In genomic region chr1:93832754-93833360, GRCm38 (mm10) we compare ENCODE assay signal across 11 mouse cellular contexts. TPM values are rescaled to one million over a fixed set of nuclear protein-coding genes. Genes with fewer than 3 reads are reported as not detected.
A peak's percentile ranks its signal among the peaks of the same experiment; 100 is the strongest.
DNase-seq lines count a peak whose midpoint lies in the region; ATAC-seq and TF ChIP-seq lines count a peak whose summit lies in the region.
"Not testable (repeated sequence)": the region's sequence is repeated elsewhere in the genome, so short reads cannot be mapped to it uniquely, and the experiment has no call there.
"Had no signal": no experiment of that assay in that cellular context is flagged by ENCODE, and none has a peak within 500 bp of the region (broad histone marks: within the 10 kb centered on the region; RNA-seq: fewer than 3 reads in every experiment).

No protein-coding gene starts in this region.

- not testable (repeated sequence) for H3K9ac ChIP-seq in forebrain, embryonic 13.5 days; heart, embryonic 15.5 days; intestine, embryonic 16.5 days (ENCODE audit: low read depth, low read length); liver, embryonic 12.5 days; midbrain, postnatal 0 days (replicated peaks; ENCODE audit: low read length, poor library complexity, severe bottlenecking)

- TF ChIP-seq CTCF in midbrain, postnatal 0 days (IDR thresholded peaks at IDR 0.05) = peak; percentile 44

- peak; percentile 61 for ATAC-seq in cerebellum, adult (ENCODE audit: insufficient number of reproducible peaks, low FRiP score, low TSS enrichment)
- peak; percentile 50 for ATAC-seq in forebrain, embryonic 13.5 days
- 0 out of 2 replicates have a peak, but pooled peaks have one; percentile 35 for ATAC-seq in heart, embryonic 15.5 days (replicated peaks; ENCODE audit: insufficient number of reproducible peaks, insufficient read depth, low FRiP score, low read depth)
- peak; percentile 47; the same call in 1 of the 2 replicates for ATAC-seq in intestine, embryonic 16.5 days
- ATAC-seq in liver, embryonic 12.5 days = 0 out of 2 replicates have a peak, but pooled peaks have one; percentile 42
- not testable (repeated sequence) for ATAC-seq in midbrain, postnatal 0 days (ENCODE audit: low FRiP score)

- peaks cover 21% of the 10 kb centered on the region for H3K36me3 ChIP-seq in forebrain, embryonic 13.5 days (ENCODE audit: poor library complexity, severe bottlenecking)
- not testable (repeated sequence) for H3K36me3 ChIP-seq in heart, embryonic 15.5 days; intestine, embryonic 16.5 days (ENCODE audit: control insufficient read depth, insufficient read depth, low read length); midbrain, postnatal 0 days (ENCODE audit: insufficient read depth, low read length)
- peaks cover 25% of the 10 kb centered on the region for H3K36me3 ChIP-seq in liver, embryonic 12.5 days

- not testable (repeated sequence) for H3K27ac ChIP-seq in forebrain, embryonic 13.5 days; heart, embryonic 15.5 days; intestine, embryonic 16.5 days (ENCODE audit: low read length); liver, embryonic 12.5 days; midbrain, postnatal 0 days (ENCODE audit: low read depth, low read length)

- not testable (repeated sequence) for H3K4me1 ChIP-seq in forebrain, embryonic 13.5 days; heart, embryonic 15.5 days (replicated peaks); intestine, embryonic 16.5 days (ENCODE audit: control insufficient read depth, insufficient read depth, low read length); liver, embryonic 12.5 days; midbrain, postnatal 0 days (ENCODE audit: insufficient read depth, low read length)

- H3K27me3 ChIP-seq in forebrain, embryonic 13.5 days; heart, embryonic 15.5 days; intestine, embryonic 16.5 days (replicated peaks; ENCODE audit: control insufficient read depth, insufficient read depth, low read length); liver, embryonic 12.5 days (replicated peaks); midbrain, postnatal 0 days (ENCODE audit: insufficient read depth, low read length): not testable (repeated sequence)

- H3K4me3 ChIP-seq in forebrain, embryonic 13.5 days; heart, embryonic 15.5 days; intestine, embryonic 16.5 days (ENCODE audit: low read length); liver, embryonic 12.5 days; midbrain, postnatal 0 days (ENCODE audit: low read depth, low read length): not testable (repeated sequence)

- WGBS in forebrain, embryonic 13.5 days = 53% methylated on average over 3 of the region's 4 CpGs
- WGBS in heart, embryonic 15.5 days = 68% methylated on average over 2 of the region's 4 CpGs
- WGBS in intestine, embryonic 16.5 days = 81% methylated on average over 1 of the region's 4 CpGs
- WGBS in liver, embryonic 12.5 days (ENCODE audit: insufficient replicate concordance) = 67% methylated on average over 2 of the region's 4 CpGs
- WGBS in midbrain, postnatal 0 days = 79% methylated on average over 2 of the region's 4 CpGs

- peak; percentile 4 for DNase-seq in MN1 (ENCODE audit: low spot score)
- DNase-seq in midbrain, postnatal 0 days (ENCODE audit: low spot score) = not testable (repeated sequence)
- DNase-seq in testis, postnatal 14 days (ENCODE audit: low spot score) = peak; percentile 81

- not testable (repeated sequence) for H3K9me3 ChIP-seq in forebrain, embryonic 13.5 days (replicated peaks); heart, embryonic 15.5 days (replicated peaks); intestine, embryonic 16.5 days (ENCODE audit: control insufficient read depth, low read length); liver, embryonic 12.5 days (replicated peaks); midbrain, postnatal 0 days (ENCODE audit: low read length)

- not testable (repeated sequence) for H3K4me2 ChIP-seq in forebrain, embryonic 13.5 days; heart, embryonic 15.5 days; intestine, embryonic 16.5 days (ENCODE audit: low read depth, low read length); liver, embryonic 12.5 days; midbrain, postnatal 0 days (ENCODE audit: low read depth, low read length, poor library complexity, severe bottlenecking)

RNA-seq across cellular contexts. Expression of gene D2hgdh, which starts 8.1 kb away (rescaled TPM):
- 14.7 and 15.0 TPM in 2 replicates for polyA plus RNA-seq in forebrain, embryonic 13.5 days (2015; fragmentation: Nextera tagmentation; extraction: Ambion mirVana)
- 15.4 and 18.5 TPM in 2 replicates for polyA plus RNA-seq in heart, embryonic 15.5 days (2015; fragmentation: Nextera tagmentation; extraction: Ambion mirVana)
- polyA plus RNA-seq in intestine, embryonic 16.5 days (2015; fragmentation: Nextera tagmentation; extraction: Ambion mirVana) = 15.8 and 16.9 TPM in 2 replicates
- polyA plus RNA-seq in liver, embryonic 12.5 days (2016; fragmentation: Nextera tagmentation; extraction: Ambion mirVana) = 7.6 and 8.0 TPM in 2 replicates
- total RNA-seq in midbrain, postnatal 0 days (2014; rRNA removed) = 10.6 and 20.0 TPM in 2 replicates
- polyA plus RNA-seq in midbrain, postnatal 0 days (2015; fragmentation: Nextera tagmentation; extraction: Ambion mirVana) = 8.6 and 10.3 TPM in 2 replicates

RNA-seq across cellular contexts. Expression of gene Gal3st2, which starts 28.2 kb away (rescaled TPM):
- not detected in 2 replicates for polyA plus RNA-seq in forebrain, embryonic 13.5 days (2015; fragmentation: Nextera tagmentation; extraction: Ambion mirVana)
- 0.09 and 0.10 TPM in 2 replicates for polyA plus RNA-seq in heart, embryonic 15.5 days (2015; fragmentation: Nextera tagmentation; extraction: Ambion mirVana)
- polyA plus RNA-seq in intestine, embryonic 16.5 days (2015; fragmentation: Nextera tagmentation; extraction: Ambion mirVana) = 0.12 and 0.13 TPM in 2 replicates
- not detected in 2 replicates for polyA plus RNA-seq in liver, embryonic 12.5 days (2016; fragmentation: Nextera tagmentation; extraction: Ambion mirVana)
- total RNA-seq in midbrain, postnatal 0 days (2014; rRNA removed) = not detected in 2 replicates
- not detected in 2 replicates for polyA plus RNA-seq in midbrain, postnatal 0 days (2015; fragmentation: Nextera tagmentation; extraction: Ambion mirVana)
- total RNA-seq: adrenal gland, postnatal 36 days had no signal
- polyA plus RNA-seq: embryonic facial prominence, embryonic 11.5 days; limb, embryonic 15.5 days had no signal

RNA-seq across cellular contexts. Expression of gene Ing5, which starts 29.1 kb away (rescaled TPM):
- polyA plus RNA-seq in forebrain, embryonic 13.5 days (2015; fragmentation: Nextera tagmentation; extraction: Ambion mirVana) = 14.2 and 15.8 TPM in 2 replicates
- polyA plus RNA-seq in heart, embryonic 15.5 days (2015; fragmentation: Nextera tagmentation; extraction: Ambion mirVana) = 10.3 and 11.9 TPM in 2 replicates
- 15.9 TPM in 2 replicates for polyA plus RNA-seq in intestine, embryonic 16.5 days (2015; fragmentation: Nextera tagmentation; extraction: Ambion mirVana)
- 15.5 and 17.1 TPM in 2 replicates for polyA plus RNA-seq in liver, embryonic 12.5 days (2016; fragmentation: Nextera tagmentation; extraction: Ambion mirVana)
- total RNA-seq in midbrain, postnatal 0 days (2014; rRNA removed) = 12.6 and 13.5 TPM in 2 replicates
- 7.1 and 7.5 TPM in 2 replicates for polyA plus RNA-seq in midbrain, postnatal 0 days (2015; fragmentation: Nextera tagmentation; extraction: Ambion mirVana)

RNA-seq across cellular contexts. Expression of gene Dtymk, which starts 31.1 kb away (rescaled TPM):
- polyA plus RNA-seq in forebrain, embryonic 13.5 days (2015; fragmentation: Nextera tagmentation; extraction: Ambion mirVana) = 234 and 245 TPM in 2 replicates
- 147 and 156 TPM in 2 replicates for polyA plus RNA-seq in heart, embryonic 15.5 days (2015; fragmentation: Nextera tagmentation; extraction: Ambion mirVana)
- polyA plus RNA-seq in intestine, embryonic 16.5 days (2015; fragmentation: Nextera tagmentation; extraction: Ambion mirVana) = 176 and 191 TPM in 2 replicates
- 197 and 199 TPM in 2 replicates for polyA plus RNA-seq in liver, embryonic 12.5 days (2016; fragmentation: Nextera tagmentation; extraction: Ambion mirVana)
- 66.8 and 88.8 TPM in 2 replicates for total RNA-seq in midbrain, postnatal 0 days (2014; rRNA removed)
- 109 TPM in 2 replicates for polyA plus RNA-seq in midbrain, postnatal 0 days (2015; fragmentation: Nextera tagmentation; extraction: Ambion mirVana)
